Mouse (Mus musculus): ENCODE results near the gene Acsl6. TPM values are rescaled to one million over a fixed set of nuclear protein-coding genes. Genes with fewer than 3 reads are reported as not detected.

Gene Acsl6
- polyA plus RNA-seq, 1 experiment from 2014 or later = 1.5 TPM

Other genes with a start within 250 kb of the Acsl6 start
- 160 and 171 TPM in 2 replicates for gene Pdlim4, start 234.8 kb upstream of the Acsl6 start, polyA plus RNA-seq (2016; fragmentation: Nextera tagmentation; extraction: Ambion mirVana)
- gene P4ha2, start 203.7 kb upstream of the Acsl6 start, polyA plus RNA-seq (2016; fragmentation: Nextera tagmentation; extraction: Ambion mirVana) = 35.6 and 38.7 TPM in 2 replicates
- not detected in 2 replicates for gene Csf2, start 54.1 kb upstream of the Acsl6 start, polyA plus RNA-seq (2016; fragmentation: Nextera tagmentation; extraction: Ambion mirVana)
- gene Il3, start 36.5 kb upstream of the Acsl6 start, polyA plus RNA-seq (2016; fragmentation: Nextera tagmentation; extraction: Ambion mirVana) = not detected in 2 replicates
- gene Meikin, start 66.9 kb downstream of the Acsl6 start, polyA plus RNA-seq (2016; fragmentation: Nextera tagmentation; extraction: Ambion mirVana) = not detected in 2 replicates
- 7.6 and 9.9 TPM in 2 replicates for gene Fnip1, start 134.4 kb downstream of the Acsl6 start, polyA plus RNA-seq (2016; fragmentation: Nextera tagmentation; extraction: Ambion mirVana)
- 28.5 and 34.3 TPM in 2 replicates for gene Rapgef6, start 219.0 kb downstream of the Acsl6 start, polyA plus RNA-seq (2016; fragmentation: Nextera tagmentation; extraction: Ambion mirVana)

All from limb, embryonic 10.5 days (tissue).